Mouse (Mus musculus): Measurements from ENCODE around the gene Dip2a.

The Dip2a gene

GRCm38 (mm10) chr10:76300133-76300532, 45.0 kb downstream of the Dip2a start:
- no peak for DNase-seq

DNA sequence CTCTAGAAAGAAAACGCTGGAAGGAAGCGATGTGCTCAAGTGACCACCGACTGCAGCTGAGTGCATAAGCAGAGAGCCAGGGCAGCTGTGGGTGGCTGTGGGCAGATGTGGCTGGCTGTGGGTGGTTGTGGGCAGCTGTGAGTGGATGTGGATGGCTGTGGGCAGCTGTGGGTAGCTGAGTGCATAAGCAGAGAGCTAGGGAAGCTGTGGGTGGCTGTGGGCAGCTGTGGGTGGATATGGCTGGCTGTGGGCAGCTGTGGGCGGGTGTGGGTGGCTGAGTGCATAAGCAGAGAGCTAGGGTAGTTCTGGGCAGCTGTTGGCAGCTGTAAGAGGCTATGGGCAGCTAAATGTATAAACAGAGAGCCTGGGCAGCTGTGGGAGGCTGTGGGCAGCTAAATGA, 51.9 kb downstream of the Dip2a start:
- DNase-seq: no peak

DNA sequence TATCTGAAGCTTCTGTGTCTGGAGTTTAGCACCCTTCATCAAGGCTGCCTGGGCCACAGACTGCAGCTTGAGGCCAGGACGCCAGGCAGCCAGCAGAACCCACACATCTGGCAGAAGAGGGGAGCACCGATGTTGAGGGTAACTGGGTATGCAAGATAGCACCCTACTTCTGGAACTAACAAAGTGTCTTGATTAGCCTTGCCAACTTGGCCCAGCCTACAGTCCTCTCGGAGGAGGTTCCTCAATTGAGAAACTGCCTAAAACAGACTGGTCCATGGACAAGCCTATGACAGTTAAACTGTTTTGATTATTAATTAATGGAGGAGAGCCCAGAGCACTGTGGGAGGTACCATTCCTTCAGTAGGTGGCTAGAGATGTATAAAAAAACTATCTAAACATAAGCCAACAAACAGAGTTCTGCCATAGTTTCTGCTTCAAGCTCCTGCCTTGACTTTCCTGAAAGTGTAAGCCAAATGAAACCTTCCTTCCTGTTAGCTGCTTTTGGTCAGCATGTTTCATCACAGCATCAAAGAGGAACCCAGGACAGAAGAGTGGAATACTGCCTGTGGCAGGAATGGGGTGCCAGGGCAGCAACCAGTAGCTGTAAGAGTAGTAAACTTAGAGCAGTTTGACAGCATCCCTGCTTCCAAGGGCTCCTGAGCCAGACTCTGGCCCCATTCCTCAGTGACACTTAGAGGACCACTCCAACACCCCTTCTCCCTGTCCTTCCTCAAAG, 55.0 kb downstream of the Dip2a start:
- DNase-seq: no peak

GRCm38 (mm10) chr10:76289052-76289451, 56.0 kb downstream of the Dip2a start:
- no peak for DNase-seq

DNA sequence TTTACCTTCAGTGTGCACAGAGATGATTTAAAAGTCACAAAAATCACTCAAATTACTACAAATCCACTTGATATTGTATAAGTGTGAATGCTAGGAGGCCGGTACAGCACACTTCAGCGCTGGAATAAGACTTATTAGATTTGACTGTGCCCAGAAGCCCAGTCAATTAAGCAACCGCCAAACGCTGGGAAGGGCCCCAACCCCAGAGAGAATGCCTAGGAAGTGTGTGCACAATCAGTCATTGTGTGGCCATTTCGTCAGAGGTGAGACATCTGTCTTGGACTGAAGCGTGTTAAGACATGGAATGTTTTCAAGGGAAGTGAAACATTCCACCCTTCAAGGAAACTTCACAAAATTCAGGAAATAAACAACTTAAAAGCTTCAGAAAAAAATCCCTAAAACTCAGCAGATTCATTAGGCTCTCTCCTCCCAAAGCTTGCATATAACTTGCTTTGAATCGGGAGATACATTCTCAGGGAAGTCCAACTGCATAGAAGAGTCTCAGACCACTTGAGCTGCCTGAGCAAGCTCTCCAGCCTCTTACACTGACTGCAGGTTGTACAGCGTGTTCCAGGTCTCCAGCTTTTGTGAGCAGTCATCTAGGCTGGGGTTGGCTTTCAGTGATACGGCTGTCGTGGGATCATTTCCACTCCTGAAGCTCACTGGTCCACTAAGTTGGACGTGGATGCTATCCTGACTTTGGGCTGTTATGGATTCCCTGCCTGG, 56.7 kb downstream of the Dip2a start:
- DNase-seq: no peak

DNA sequence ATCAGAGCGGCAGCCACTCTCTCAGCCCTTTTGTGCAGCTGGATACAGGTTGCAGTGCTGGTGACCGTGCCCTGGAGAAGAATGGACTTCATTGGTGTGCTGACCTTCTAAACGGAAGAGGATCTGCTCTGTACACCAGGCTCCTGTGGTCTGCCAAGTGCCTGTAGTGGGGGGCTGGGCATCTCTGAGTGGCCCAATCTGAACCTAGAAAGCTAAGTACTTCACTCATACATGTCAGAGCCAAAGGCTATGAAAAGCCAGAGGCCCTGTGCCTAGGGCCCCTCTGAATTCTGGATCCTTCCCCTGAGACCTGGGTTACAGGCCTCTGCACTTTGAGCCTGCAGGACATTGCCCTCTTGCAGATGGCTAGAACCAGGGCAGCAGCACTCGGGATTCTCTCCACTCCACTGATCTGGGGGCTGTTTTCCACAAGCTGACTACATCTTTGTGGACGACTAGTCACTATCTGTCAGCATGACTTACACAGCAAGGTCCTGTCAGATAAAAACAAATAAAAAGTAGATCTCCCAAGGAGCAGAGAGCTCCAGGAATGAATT, 66.5 kb downstream of the Dip2a start:
- no peak for DNase-seq

- DNase-seq: no peak
Measured at GRCm38 (mm10) chr10:76275256-76275655, 69.8 kb downstream of the Dip2a start.

DNA sequence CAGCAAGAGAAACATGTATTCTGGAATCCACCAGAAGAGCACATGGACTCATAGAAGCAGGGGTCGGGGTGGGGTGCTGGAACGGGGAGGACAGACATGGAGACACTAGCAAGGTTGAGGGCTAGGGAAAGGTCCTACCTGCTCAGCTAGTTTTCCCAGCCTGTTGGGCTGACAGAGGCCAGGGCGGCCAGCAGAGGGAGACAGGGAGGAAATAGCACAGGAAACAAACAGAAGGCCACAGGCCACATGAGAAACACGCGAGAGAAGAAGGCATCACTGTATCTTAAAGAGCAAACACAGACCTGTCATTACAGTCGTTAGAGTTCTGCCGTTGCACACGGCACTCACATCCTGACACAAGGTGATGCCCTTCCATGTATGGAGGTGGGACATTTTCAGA, 73.9 kb downstream of the Dip2a start:
- DNase-seq: peak; percentile 24 to 46

- DNase-seq: no peak
Measured at GRCm38 (mm10) chr10:76262431-76262830, 82.7 kb downstream of the Dip2a start.

DNA sequence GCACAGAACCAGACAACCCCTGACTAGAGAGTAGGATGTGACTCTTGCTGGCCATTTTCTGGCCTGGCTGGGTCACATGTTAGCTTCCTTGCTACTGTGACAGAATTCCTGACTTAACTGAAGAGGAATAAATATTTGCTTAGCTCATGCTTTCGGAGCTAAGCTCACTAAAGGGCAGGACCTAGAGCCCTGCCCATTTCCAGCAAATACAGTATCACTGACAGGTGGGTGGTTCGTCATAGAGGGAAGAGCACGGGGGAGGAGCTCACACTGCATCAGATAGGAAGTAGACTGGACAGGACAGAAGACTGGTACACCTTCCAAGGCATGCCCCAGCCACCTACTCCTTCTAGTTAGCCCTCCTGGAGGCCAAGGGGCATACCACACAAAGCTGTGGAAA, 83.6 kb downstream of the Dip2a start:
- DNase-seq: no peak

- no peak for DNase-seq
Measured at GRCm38 (mm10) chr10:76260358-76261059, 84.6 kb downstream of the Dip2a start.

GRCm38 (mm10) chr10:76259566-76260232, 85.4 kb downstream of the Dip2a start:
- no peak for DNase-seq

DNA sequence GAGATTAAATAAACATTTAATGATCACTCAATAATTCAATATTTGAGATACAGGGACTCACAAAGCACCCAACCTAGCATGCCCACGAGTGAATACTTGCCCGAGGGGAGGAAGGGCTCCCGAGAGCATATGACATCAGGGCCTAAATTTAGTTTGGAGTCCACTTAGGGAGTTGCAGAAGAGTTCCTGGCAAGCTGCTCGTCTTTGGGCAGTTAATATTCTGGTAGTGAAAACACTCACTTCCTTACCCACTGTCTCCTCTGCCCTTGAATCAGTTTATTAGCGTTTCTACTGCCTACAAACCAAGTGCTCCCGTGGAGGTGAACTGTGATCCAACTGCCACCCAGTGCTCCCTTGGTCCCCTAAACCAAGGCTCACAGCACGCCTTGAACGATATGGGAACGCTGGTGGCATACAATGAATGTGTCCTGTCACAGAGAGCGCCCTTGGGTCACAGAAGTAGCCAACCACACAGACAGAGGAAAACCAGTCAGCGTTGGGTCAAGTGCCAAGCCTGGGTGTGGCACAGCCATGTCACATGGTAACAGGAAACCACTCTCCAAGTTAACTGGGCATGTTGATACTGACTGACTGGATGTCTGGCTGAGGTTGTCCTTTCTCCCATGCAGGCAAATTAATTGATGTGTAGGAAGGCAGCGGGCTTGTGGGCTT, 87.2 kb downstream of the Dip2a start:
- peak in 1 of 2 experiments; percentile 38 for DNase-seq

GRCm38 (mm10) chr10:76257231-76257630, 87.9 kb downstream of the Dip2a start:
- DNase-seq: no peak

GRCm38 (mm10) chr10:76255617-76256016, 89.5 kb downstream of the Dip2a start:
- DNase-seq: peak in 1 of 2 experiments; percentile 29

- peak; percentile 13 to 19 for DNase-seq
Measured at GRCm38 (mm10) chr10:76253536-76253935, 91.6 kb downstream of the Dip2a start, which contains the start of gene S100b. TSS of gene S100b (plus strand) at chr10:76253853.

GRCm38 (mm10) chr10:76253079-76253478, 92.0 kb downstream of the Dip2a start:
- no peak for DNase-seq

DNA sequence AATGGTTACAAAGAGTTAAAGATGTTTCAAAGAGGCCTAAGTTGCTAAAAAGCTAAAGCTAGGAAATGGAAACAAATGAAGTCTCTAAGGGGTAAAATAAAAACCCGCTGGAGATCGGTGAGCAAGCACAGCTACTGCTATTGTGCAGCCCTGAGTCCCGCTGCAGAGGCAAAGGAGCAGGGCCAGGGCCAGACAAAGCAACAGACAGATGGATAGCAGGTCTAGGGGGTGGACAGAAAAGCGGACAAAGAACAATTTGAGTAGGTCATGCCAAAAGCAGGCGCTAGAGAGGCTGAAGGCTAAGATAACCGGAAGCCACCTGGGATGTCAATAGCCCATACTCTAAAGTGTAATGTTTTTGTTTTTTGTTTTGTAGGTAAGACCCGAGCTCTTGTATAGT, 94.2 kb downstream of the Dip2a start:
- no peak for DNase-seq

DNA sequence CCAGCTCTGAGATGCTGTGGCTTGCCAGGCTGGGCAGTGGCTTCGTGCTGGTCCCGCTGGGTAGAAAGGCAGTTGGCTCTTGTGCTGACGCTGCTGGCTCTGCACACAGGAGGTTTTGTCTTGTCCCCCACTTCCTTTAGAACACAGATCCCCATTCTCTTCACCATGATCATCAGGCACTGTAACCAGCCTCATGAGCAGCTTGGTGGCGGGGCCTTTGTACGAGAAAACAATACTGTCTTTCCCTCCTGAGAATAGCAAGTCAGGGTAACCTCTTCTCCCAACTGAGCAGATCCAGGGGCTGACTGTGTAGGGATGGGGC, 96.5 kb downstream of the Dip2a start:
- DNase-seq: no peak

- DNase-seq: no peak
Measured at GRCm38 (mm10) chr10:76247960-76248646, 97.0 kb downstream of the Dip2a start.

GRCm38 (mm10) chr10:76246601-76247000, 98.5 kb downstream of the Dip2a start:
- DNase-seq: no peak

DNA sequence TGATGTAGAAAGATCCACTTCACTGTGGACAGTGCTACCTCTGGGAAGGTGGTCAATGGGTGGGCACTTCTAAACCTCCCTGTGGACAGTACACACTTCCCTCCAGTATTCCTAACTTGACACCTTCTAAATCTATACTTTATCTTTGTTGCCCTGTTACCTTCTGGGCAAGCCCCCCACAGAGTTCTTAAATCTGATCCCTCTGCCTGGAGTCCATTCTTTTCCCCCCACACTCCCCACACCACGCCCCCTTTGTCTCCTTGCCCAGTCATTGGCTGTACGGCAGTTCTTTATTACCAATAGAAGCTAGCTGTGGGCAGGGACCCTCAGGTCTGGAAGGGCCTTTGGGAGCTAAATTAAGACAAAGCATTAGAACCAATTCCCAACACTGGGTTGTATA, 100.0 kb downstream of the Dip2a start:
- DNase-seq: no peak
